Mouse (Mus musculus): ENCODE data around the gene Ano4. TPM values are rescaled to one million over a fixed set of nuclear protein-coding genes. Genes with fewer than 3 reads are reported as not detected.

Ano4 gene
- polyA plus RNA-seq, 1 experiment from 2014 or later = not detected

DNA sequence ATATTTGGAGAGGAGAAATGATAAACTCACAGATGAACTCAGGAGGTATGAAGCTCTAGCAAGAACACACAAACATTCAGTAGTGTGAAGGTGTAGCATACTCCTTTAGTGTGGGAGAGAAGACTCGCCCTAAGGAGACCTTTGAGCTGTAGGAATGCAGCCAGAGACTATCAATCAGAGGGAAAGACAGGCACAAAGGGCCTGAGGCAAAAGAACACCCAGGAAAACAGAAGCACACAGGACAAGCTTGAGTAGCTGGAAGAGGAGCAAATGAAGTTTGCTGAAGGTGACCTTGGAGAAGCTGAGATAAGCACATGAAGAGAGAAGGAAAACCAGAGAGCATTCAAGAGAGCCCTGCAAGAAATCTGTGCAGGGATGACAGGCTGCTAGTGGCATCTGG is 25.5 kb upstream of the Ano4 start:
- no peaks in the 10 kb centered on the region for H3K4me1 ChIP-seq (ENCODE audit: insufficient read depth)
- no peaks in the 10 kb centered on the region for H3K9me3 ChIP-seq (ENCODE audit: low read length)
- no peak overlapping the region for H3K9ac ChIP-seq (replicated peaks)

DNA sequence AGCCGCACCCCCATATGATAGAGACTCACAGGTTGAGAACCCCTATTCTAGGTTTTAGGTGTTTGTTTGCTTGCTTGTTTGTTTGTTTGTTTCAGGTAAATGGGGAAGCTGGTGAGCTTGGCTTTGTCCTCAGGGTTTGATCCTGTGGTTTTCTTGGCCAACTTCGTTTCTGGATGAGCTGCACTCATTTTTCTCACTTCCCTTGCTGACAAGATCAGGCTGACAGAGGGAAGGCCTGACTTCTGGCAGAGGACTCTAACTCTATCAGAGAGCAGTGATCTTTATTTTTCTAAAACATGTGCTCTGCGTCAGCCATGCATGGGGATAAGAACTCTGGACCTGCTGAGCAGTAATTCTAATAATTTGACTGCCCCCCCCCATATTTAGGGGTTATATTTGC is 14.4 kb upstream of the Ano4 start:
- ATAC-seq (no peak), DNase-seq (no peak)
- Histone ChIP-seq H3K9me3 (ENCODE audit: low read length) (no peaks in the 10 kb centered on the region), H3K9ac (replicated peaks) (no peak overlapping the region), H3K27me3 (ENCODE audit: insufficient read depth, low read length) (no peaks in the 10 kb centered on the region), H3K4me3 (ENCODE audit: low read depth, low read length) (no peak overlapping the region), H3K4me2 (ENCODE audit: low read depth, low read length) (no peak overlapping the region), H3K36me3 (replicated peaks; ENCODE audit: insufficient read depth, low read length) (no peaks in the 10 kb centered on the region), H3K27ac (ENCODE audit: low read depth) (no peak overlapping the region), H3K4me1 (ENCODE audit: insufficient read depth) (no peaks in the 10 kb centered on the region)
- 65% methylated on average over 3 of the region's 3 CpGs for WGBS (ENCODE audit: insufficient replicate concordance)
- TF ChIP-seq CTCF (IDR thresholded peaks at IDR 0.05; ENCODE audit: low read depth) (no peak), EP300 (IDR thresholded peaks at IDR 0.05; ENCODE audit: low read depth) (no peak)

More for the DNA sequence above, 25.5 kb upstream of the Ano4 start:
- no peak overlapping the region for H3K27ac ChIP-seq (ENCODE audit: low read depth)
- no peaks in the 10 kb centered on the region for H3K27me3 ChIP-seq (ENCODE audit: insufficient read depth, low read length)
- ATAC-seq = no peak
- DNase-seq = no peak
- H3K4me3 ChIP-seq (ENCODE audit: low read depth, low read length) = no peak overlapping the region
- no peaks in the 10 kb centered on the region for H3K36me3 ChIP-seq (replicated peaks; ENCODE audit: insufficient read depth, low read length)
- WGBS (ENCODE audit: insufficient replicate concordance) = 53% methylated on average over 1 of the region's 1 CpGs
- no peak overlapping the region for H3K4me2 ChIP-seq (ENCODE audit: low read depth, low read length)
- no peak for TF ChIP-seq EP300 (IDR thresholded peaks at IDR 0.05; ENCODE audit: low read depth)
- TF ChIP-seq CTCF (IDR thresholded peaks at IDR 0.05; ENCODE audit: low read depth) = no peak

DNA sequence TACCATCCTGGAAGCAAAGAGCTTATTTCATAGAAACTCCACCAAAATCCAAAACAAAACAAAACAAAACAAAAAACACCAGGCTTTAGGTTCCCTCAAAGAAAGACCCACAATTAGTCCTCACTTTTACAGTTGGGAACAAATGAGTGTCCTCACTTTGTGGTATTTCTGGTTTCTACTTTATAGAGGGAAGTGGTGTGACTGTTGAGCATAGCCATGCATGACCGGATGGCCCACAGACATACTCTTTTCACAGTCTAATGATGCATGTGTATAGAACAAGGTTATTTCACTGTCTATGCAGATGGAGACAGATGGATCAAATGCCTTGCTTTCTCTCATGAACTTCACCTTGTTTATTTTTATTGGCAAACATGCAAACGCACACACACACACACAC is 10.1 kb upstream of the Ano4 start:
- Histone ChIP-seq H3K4me2 (ENCODE audit: low read depth, low read length) (no peak overlapping the region), H3K27me3 (ENCODE audit: insufficient read depth, low read length) (no peaks in the 10 kb centered on the region), H3K4me3 (ENCODE audit: low read depth, low read length) (no peak overlapping the region), H3K36me3 (replicated peaks; ENCODE audit: insufficient read depth, low read length) (no peaks in the 10 kb centered on the region), H3K27ac (ENCODE audit: low read depth) (no peak overlapping the region), H3K9ac (replicated peaks) (no peak overlapping the region), H3K4me1 (ENCODE audit: insufficient read depth) (no peaks in the 10 kb centered on the region), H3K9me3 (ENCODE audit: low read length) (no peaks in the 10 kb centered on the region)
- 64% methylated on average over 2 of the region's 2 CpGs for WGBS (ENCODE audit: insufficient replicate concordance)
- no peak for DNase-seq
- no peak for ATAC-seq
- TF ChIP-seq CTCF (IDR thresholded peaks at IDR 0.05; ENCODE audit: low read depth) = no peak
- TF ChIP-seq EP300 (IDR thresholded peaks at IDR 0.05; ENCODE audit: low read depth) = no peak

GRCm38 (mm10) chr10:89351416-89351815 is 6.9 kb upstream of the Ano4 start:
- no peak overlapping the region for H3K27ac ChIP-seq (ENCODE audit: low read depth)
- no peaks in the 10 kb centered on the region for H3K4me1 ChIP-seq (ENCODE audit: insufficient read depth)
- no peak overlapping the region for H3K4me2 ChIP-seq (ENCODE audit: low read depth, low read length)
- no peaks in the 10 kb centered on the region for H3K9me3 ChIP-seq (ENCODE audit: low read length)
- no peak for DNase-seq
- ATAC-seq = no peak
- WGBS (ENCODE audit: insufficient replicate concordance) = 81% methylated on average over 11 of the region's 11 CpGs
- peaks cover 2% of the 10 kb centered on the region; the same call in 1 of the 2 replicates for H3K27me3 ChIP-seq (ENCODE audit: insufficient read depth, low read length)
- no peaks in the 10 kb centered on the region for H3K36me3 ChIP-seq (replicated peaks; ENCODE audit: insufficient read depth, low read length)
- no peak overlapping the region for H3K9ac ChIP-seq (replicated peaks)
- TF ChIP-seq EP300 (IDR thresholded peaks at IDR 0.05; ENCODE audit: low read depth) (no peak), CTCF (IDR thresholded peaks at IDR 0.05; ENCODE audit: low read depth) (no peak)
- H3K4me3 ChIP-seq (ENCODE audit: low read depth, low read length) = no peak overlapping the region

DNA sequence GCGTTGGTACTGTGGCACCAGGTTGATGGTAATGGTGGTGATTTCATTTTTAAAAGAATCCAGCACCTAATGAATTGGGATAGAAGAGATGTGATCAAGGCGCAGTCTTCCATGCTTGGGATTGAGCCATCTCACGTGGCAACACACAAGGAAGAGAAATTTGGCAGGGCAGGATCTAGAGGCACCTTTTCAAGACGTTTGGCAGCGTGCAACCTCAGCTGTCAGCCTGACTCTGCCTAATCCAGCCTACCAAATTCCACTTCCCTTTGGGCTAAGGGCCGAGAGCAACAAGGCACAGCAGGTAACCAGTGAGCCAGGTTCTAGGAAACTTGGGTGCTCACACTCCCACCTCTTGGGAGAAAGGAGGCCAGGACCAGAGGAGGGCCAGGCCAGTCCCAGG is 1.0 kb upstream of the Ano4 start:
- Histone ChIP-seq H3K4me3 (ENCODE audit: low read depth, low read length) (no peak overlapping the region), H3K9me3 (ENCODE audit: low read length) (no peaks in the 10 kb centered on the region), H3K27me3 (ENCODE audit: insufficient read depth, low read length) (peaks cover 26% of the 10 kb centered on the region), H3K9ac (replicated peaks) (no peak overlapping the region), H3K4me1 (ENCODE audit: insufficient read depth) (peaks cover 5% of the 10 kb centered on the region; the same call in 1 of the 2 replicates), H3K4me2 (ENCODE audit: low read depth, low read length) (no peak overlapping the region), H3K27ac (ENCODE audit: low read depth) (no peak overlapping the region), H3K36me3 (replicated peaks; ENCODE audit: insufficient read depth, low read length) (no peaks in the 10 kb centered on the region)
- ATAC-seq (no peak), DNase-seq (no peak)
- WGBS (ENCODE audit: insufficient replicate concordance) = 66% methylated on average over 6 of the region's 6 CpGs
- no peak for TF ChIP-seq EP300 (IDR thresholded peaks at IDR 0.05; ENCODE audit: low read depth)
- TF ChIP-seq CTCF (IDR thresholded peaks at IDR 0.05; ENCODE audit: low read depth) = no peak

- H3K9me3 ChIP-seq (ENCODE audit: low read length) = no peaks in the 10 kb centered on the region
- H3K4me3 ChIP-seq (ENCODE audit: low read depth, low read length) = peak overlapping the region; percentile 39
- peaks cover 5% of the 10 kb centered on the region; the same call in 1 of the 2 replicates for H3K4me1 ChIP-seq (ENCODE audit: insufficient read depth)
- H3K4me2 ChIP-seq (ENCODE audit: low read depth, low read length) = peak overlapping the region; percentile 69
- H3K27me3 ChIP-seq (ENCODE audit: insufficient read depth, low read length) = peaks cover 26% of the 10 kb centered on the region
- no peak for ATAC-seq
- WGBS (ENCODE audit: insufficient replicate concordance) = 33% methylated on average over 4 of the region's 4 CpGs
- DNase-seq = no peak
- H3K27ac ChIP-seq (ENCODE audit: low read depth) = no peak overlapping the region
- no peak overlapping the region for H3K9ac ChIP-seq (replicated peaks)
- H3K36me3 ChIP-seq (replicated peaks; ENCODE audit: insufficient read depth, low read length) = no peaks in the 10 kb centered on the region
- TF ChIP-seq EP300 (IDR thresholded peaks at IDR 0.05; ENCODE audit: low read depth) (no peak), CTCF (IDR thresholded peaks at IDR 0.05; ENCODE audit: low read depth) (no peak)
These were observed 603 bp upstream of the Ano4 start for GRCm38 (mm10) chr10:89345196-89345533.

- Histone ChIP-seq H3K9ac (replicated peaks) (no peak overlapping the region), H3K4me3 (ENCODE audit: low read depth, low read length) (peak overlapping the region; percentile 39), H3K9me3 (ENCODE audit: low read length) (no peaks in the 10 kb centered on the region), H3K4me2 (ENCODE audit: low read depth, low read length) (peak overlapping the region; percentile 69), H3K27me3 (ENCODE audit: insufficient read depth, low read length) (peaks cover 26% of the 10 kb centered on the region), H3K4me1 (ENCODE audit: insufficient read depth) (peaks cover 5% of the 10 kb centered on the region; the same call in 1 of the 2 replicates), H3K27ac (ENCODE audit: low read depth) (no peak overlapping the region), H3K36me3 (replicated peaks; ENCODE audit: insufficient read depth, low read length) (no peaks in the 10 kb centered on the region)
- 18% methylated on average over 4 of the region's 4 CpGs for WGBS (ENCODE audit: insufficient replicate concordance)
- TF ChIP-seq EP300 (IDR thresholded peaks at IDR 0.05; ENCODE audit: low read depth) = no peak
- no peak for TF ChIP-seq CTCF (IDR thresholded peaks at IDR 0.05; ENCODE audit: low read depth)
- DNase-seq = no peak
- no peak for ATAC-seq
These were observed 451 bp downstream of the Ano4 start for GRCm38 (mm10) chr10:89344132-89344490.
